Mouse (Mus musculus): ENCODE data around the gene Aamp. TPM values are rescaled to one million over a fixed set of nuclear protein-coding genes. Genes with fewer than 3 reads are reported as not detected.

Aamp gene
- polyA plus RNA-seq, 1 experiment from 2014 or later = 173 TPM

DNA sequence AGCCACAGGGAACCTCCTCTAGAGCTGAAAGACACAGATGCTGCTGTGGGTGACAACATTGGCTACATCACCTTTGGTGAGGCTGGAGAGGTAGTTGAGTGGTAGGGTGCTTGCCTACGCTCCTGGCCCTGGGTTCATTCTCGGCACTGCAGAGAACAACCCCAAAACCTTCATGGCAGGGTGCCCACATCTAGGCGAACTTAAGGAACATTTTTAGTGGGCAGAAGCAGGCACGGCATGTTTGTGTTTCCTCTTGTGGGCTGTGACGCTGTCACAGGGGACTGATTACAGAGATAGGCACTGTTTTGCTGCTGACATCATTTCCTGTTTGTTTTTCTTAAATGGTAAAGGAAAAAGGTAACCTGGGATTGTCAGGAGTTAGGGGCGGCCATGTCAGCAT lies 22.0 kb downstream of the Aamp start:
- 77% methylated on average over 6 of the region's 6 CpGs for WGBS (ENCODE audit: insufficient replicate concordance)
- no peak for ATAC-seq (replicated peaks; ENCODE audit: insufficient number of reproducible peaks, low FRiP score, low TSS enrichment)

DNA sequence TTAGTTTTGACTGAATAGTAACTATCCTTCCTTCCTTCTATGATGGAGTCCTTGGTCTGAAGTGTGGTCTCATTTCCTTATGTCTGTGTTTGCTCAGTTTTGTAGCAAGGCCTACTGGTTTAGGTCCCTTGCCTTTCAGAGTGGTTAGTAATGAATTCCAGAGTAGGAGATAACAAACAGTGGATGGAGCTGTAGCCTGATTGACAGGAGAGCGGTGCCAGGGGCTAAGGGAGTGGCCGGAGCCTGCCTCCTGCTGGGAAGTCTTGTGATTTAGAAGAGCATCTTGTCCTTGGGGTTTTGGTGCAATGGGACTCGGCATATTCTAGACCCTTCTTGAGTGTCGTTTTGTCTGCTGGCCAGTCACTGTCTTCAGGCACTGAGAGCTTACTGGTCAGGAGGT lies 27.8 kb downstream of the Aamp start:
- Histone ChIP-seq H3K27ac (ENCODE audit: low read depth, low read length) (peak overlapping the region; percentile 35; the same call in 1 of the 2 replicates), H3K36me3 (ENCODE audit: control insufficient read depth, insufficient read depth, low read length) (peaks cover 24% of the 10 kb centered on the region), H3K9ac (ENCODE audit: low read depth, low read length) (no peak overlapping the region), H3K27me3 (ENCODE audit: control insufficient read depth, insufficient read depth, low read length) (no peaks in the 10 kb centered on the region), H3K4me2 (no peak overlapping the region), H3K4me1 (ENCODE audit: control insufficient read depth, insufficient read depth, low read length) (peaks cover 19% of the 10 kb centered on the region), H3K9me3 (replicated peaks; ENCODE audit: control insufficient read depth, low read length) (no peaks in the 10 kb centered on the region), H3K4me3 (ENCODE audit: low read depth, low read length) (no peak overlapping the region)
- no peak for ATAC-seq (replicated peaks; ENCODE audit: insufficient number of reproducible peaks, low FRiP score, low TSS enrichment)
- 44% methylated on average over 4 of the region's 4 CpGs for WGBS (ENCODE audit: insufficient replicate concordance)

More for the DNA sequence above, 22.0 kb downstream of the Aamp start:
- Histone ChIP-seq H3K4me2 (no peak overlapping the region), H3K4me1 (ENCODE audit: control insufficient read depth, insufficient read depth, low read length) (no peaks in the 10 kb centered on the region), H3K36me3 (ENCODE audit: control insufficient read depth, insufficient read depth, low read length) (peaks cover 56% of the 10 kb centered on the region), H3K9me3 (replicated peaks; ENCODE audit: control insufficient read depth, low read length) (no peaks in the 10 kb centered on the region), H3K9ac (ENCODE audit: low read depth, low read length) (no peak overlapping the region), H3K27me3 (ENCODE audit: control insufficient read depth, insufficient read depth, low read length) (no peaks in the 10 kb centered on the region), H3K27ac (ENCODE audit: low read depth, low read length) (no peak overlapping the region), H3K4me3 (ENCODE audit: low read depth, low read length) (no peak overlapping the region)

DNA sequence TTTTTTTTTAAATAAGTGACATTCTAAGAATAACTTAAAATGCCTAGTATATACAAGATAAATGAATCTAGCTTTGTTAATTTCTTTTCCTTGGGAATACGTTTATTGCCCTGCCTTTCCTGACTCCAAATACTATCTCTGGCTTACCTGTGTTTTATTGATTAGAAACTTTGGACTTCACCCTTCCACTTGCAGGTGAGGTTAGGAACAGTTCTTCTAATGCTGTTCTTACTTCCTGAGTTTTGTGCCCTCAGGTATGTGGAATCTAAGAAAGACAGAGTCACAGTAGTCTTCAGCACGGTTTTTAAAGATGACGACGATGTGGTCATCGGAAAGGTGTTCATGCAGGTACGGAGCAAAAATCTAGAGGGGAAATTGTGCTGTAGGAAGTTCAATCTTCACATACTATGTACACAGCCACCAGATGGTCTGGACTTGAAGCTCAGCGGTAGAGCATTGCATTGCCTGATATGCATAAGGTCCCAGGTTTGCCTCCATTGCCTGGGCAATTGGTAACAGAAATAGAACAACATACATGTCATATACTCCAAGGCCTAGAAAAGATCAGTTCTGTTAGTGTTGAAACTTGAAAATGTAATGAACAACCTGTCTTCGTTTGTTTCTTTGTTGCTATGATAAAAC lies 28.7 kb downstream of the Aamp start:
- no peak overlapping the region for H3K4me3 ChIP-seq (ENCODE audit: low read depth, low read length)
- no peak overlapping the region for H3K4me2 ChIP-seq
- ATAC-seq (replicated peaks; ENCODE audit: insufficient number of reproducible peaks, low FRiP score, low TSS enrichment) = no peak
- WGBS (ENCODE audit: insufficient replicate concordance) = 95% methylated on average over 8 of the region's 8 CpGs
- H3K9ac ChIP-seq (ENCODE audit: low read depth, low read length) = no peak overlapping the region
- no peaks in the 10 kb centered on the region for H3K27me3 ChIP-seq (ENCODE audit: control insufficient read depth, insufficient read depth, low read length)
- H3K27ac ChIP-seq (ENCODE audit: low read depth, low read length) = no peak overlapping the region; the same call in 1 of the 2 replicates
- peaks cover 19% of the 10 kb centered on the region for H3K4me1 ChIP-seq (ENCODE audit: control insufficient read depth, insufficient read depth, low read length)
- H3K9me3 ChIP-seq (replicated peaks; ENCODE audit: control insufficient read depth, low read length) = no peaks in the 10 kb centered on the region
- peaks cover 29% of the 10 kb centered on the region for H3K36me3 ChIP-seq (ENCODE audit: control insufficient read depth, insufficient read depth, low read length)

DNA sequence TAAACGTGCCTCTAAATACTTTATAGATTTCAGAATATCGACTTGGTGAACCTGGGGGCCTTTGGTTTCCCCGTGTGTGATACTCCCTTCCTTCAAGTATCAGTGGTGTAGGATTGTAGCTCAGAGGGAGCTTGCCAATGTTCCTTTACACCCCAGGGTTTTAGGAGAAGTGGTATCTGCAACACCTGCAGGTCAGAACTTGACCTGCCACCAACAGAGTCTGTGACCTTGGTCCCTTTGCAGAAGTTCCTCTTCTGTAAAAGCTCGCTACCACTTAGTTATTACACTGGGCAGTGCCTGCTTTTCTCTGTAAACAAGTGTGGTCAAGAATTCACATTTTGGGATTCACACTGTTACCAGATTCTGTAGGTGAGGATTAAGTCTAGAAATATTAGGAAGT lies 34.4 kb downstream of the Aamp start:
- H3K9ac ChIP-seq (ENCODE audit: low read depth, low read length) = no peak overlapping the region
- H3K4me1 ChIP-seq (ENCODE audit: control insufficient read depth, insufficient read depth, low read length) = peaks cover 21% of the 10 kb centered on the region; the same call in 1 of the 2 replicates
- no peak for ATAC-seq (replicated peaks; ENCODE audit: insufficient number of reproducible peaks, low FRiP score, low TSS enrichment)
- H3K36me3 ChIP-seq (ENCODE audit: control insufficient read depth, insufficient read depth, low read length) = peaks cover 16% of the 10 kb centered on the region
- no peaks in the 10 kb centered on the region for H3K27me3 ChIP-seq (ENCODE audit: control insufficient read depth, insufficient read depth, low read length)
- H3K9me3 ChIP-seq (replicated peaks; ENCODE audit: control insufficient read depth, low read length) = no peaks in the 10 kb centered on the region
- H3K4me3 ChIP-seq (ENCODE audit: low read depth, low read length) = no peak overlapping the region
- H3K27ac ChIP-seq (ENCODE audit: low read depth, low read length) = no peak overlapping the region
- no peak overlapping the region for H3K4me2 ChIP-seq
- 84% methylated on average over 4 of the region's 4 CpGs for WGBS (ENCODE audit: insufficient replicate concordance)

DNA sequence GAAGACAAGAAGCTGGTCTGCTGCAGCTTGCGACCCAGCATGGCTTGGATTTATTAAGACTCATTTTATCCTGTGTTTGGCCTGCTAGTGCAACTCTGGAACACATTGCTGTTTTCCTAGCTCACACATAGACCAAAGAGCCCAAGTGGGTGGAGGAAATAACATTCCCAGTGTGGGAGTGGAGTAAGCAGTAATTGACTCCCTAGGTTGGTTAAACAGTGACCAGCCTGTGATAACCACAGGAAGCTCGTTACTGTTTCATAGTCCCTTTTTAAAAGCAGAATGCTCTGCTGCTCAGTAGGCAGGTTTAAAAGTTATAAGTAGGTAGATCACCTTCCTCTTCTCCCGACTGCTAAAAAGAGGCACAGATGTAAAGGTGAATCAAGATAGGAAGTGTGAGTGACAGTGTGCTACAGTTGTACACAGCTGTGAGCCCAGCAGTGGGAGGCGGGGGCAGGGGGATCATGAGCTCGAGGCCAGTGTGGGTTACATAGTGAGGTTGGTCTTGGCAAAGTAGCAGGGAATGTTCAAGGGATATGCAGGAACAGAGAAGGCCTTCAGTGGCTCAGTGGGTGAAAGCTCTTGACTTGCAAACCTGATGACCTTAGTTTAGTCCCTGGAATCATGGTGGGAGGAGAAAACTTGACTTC lies 35.1 kb downstream of the Aamp start:
- Histone ChIP-seq H3K4me1 (ENCODE audit: control insufficient read depth, insufficient read depth, low read length) (peaks cover 21% of the 10 kb centered on the region), H3K9ac (ENCODE audit: low read depth, low read length) (no peak overlapping the region)

DNA sequence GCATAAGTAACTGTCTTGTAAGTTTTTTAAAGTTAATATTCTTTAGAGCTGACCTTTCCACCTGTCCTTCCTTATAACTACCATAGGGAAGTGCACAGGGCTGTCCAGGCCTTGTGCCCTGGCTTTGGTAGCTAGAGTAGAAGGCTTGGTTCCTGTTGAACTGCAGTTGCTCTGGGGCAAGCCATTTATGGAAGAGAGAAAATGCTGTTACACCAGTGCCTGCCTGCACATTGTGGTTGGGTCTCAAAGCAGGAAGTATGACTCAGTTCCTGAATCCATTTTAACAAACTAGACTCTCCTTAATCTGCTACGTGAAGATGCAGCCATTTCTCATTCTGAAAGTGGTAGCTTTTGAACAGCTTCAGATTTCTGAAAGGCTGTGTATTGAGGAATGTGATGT lies 35.7 kb downstream of the Aamp start:
- Histone ChIP-seq H3K4me2 (no peak overlapping the region), H3K4me3 (ENCODE audit: low read depth, low read length) (no peak overlapping the region), H3K36me3 (ENCODE audit: control insufficient read depth, insufficient read depth, low read length) (peaks cover 12% of the 10 kb centered on the region), H3K9me3 (replicated peaks; ENCODE audit: control insufficient read depth, low read length) (no peaks in the 10 kb centered on the region), H3K9ac (ENCODE audit: low read depth, low read length) (no peak overlapping the region), H3K27ac (ENCODE audit: low read depth, low read length) (peak overlapping the region; percentile 60), H3K27me3 (ENCODE audit: control insufficient read depth, insufficient read depth, low read length) (no peaks in the 10 kb centered on the region), H3K4me1 (ENCODE audit: control insufficient read depth, insufficient read depth, low read length) (peaks cover 17% of the 10 kb centered on the region)
- WGBS (ENCODE audit: insufficient replicate concordance) = 60% methylated on average over 1 of the region's 1 CpGs
- no peak for ATAC-seq (replicated peaks; ENCODE audit: insufficient number of reproducible peaks, low FRiP score, low TSS enrichment)

More for the DNA sequence above, 35.1 kb downstream of the Aamp start:
- no peak for ATAC-seq (replicated peaks; ENCODE audit: insufficient number of reproducible peaks, low FRiP score, low TSS enrichment)
- Histone ChIP-seq H3K4me2 (no peak overlapping the region), H3K27me3 (ENCODE audit: control insufficient read depth, insufficient read depth, low read length) (no peaks in the 10 kb centered on the region), H3K4me3 (ENCODE audit: low read depth, low read length) (no peak overlapping the region), H3K27ac (ENCODE audit: low read depth, low read length) (peak overlapping the region; percentile 60; the same call in 1 of the 2 replicates), H3K9me3 (replicated peaks; ENCODE audit: control insufficient read depth, low read length) (no peaks in the 10 kb centered on the region), H3K36me3 (ENCODE audit: control insufficient read depth, insufficient read depth, low read length) (peaks cover 12% of the 10 kb centered on the region)
- WGBS (ENCODE audit: insufficient replicate concordance) = 68% methylated on average over 5 of the region's 5 CpGs

DNA sequence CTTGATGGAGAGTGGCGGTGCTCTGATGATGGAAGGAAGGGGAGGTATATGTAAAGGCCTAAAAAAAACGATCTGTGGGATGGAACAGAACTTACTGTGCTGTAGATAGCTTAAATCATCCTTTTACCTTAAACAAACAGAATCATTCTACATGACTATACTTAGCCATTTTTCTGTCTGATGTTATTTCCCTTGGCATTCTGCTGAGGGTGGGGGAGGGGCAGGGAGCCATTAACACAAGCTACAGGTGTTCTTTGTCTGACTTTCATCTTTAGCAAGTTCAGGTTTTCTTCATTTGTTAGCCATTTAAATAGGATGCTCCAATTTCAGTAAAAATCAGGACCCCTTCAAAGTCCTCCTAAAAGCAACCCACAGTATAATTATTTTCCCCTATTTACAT lies 39.0 kb downstream of the Aamp start:
- Histone ChIP-seq H3K4me1 (ENCODE audit: control insufficient read depth, insufficient read depth, low read length) (peaks cover 26% of the 10 kb centered on the region), H3K36me3 (ENCODE audit: control insufficient read depth, insufficient read depth, low read length) (peaks cover 4% of the 10 kb centered on the region; the same call in 1 of the 2 replicates), H3K27me3 (ENCODE audit: control insufficient read depth, insufficient read depth, low read length) (no peaks in the 10 kb centered on the region), H3K4me3 (ENCODE audit: low read depth, low read length) (no peak overlapping the region), H3K9ac (ENCODE audit: low read depth, low read length) (no peak overlapping the region), H3K27ac (ENCODE audit: low read depth, low read length) (no peak overlapping the region), H3K9me3 (replicated peaks; ENCODE audit: control insufficient read depth, low read length) (no peaks in the 10 kb centered on the region), H3K4me2 (no peak overlapping the region)
- ATAC-seq (replicated peaks; ENCODE audit: insufficient number of reproducible peaks, low FRiP score, low TSS enrichment) = no peak
- 71% methylated on average over 2 of the region's 2 CpGs for WGBS (ENCODE audit: insufficient replicate concordance)

DNA sequence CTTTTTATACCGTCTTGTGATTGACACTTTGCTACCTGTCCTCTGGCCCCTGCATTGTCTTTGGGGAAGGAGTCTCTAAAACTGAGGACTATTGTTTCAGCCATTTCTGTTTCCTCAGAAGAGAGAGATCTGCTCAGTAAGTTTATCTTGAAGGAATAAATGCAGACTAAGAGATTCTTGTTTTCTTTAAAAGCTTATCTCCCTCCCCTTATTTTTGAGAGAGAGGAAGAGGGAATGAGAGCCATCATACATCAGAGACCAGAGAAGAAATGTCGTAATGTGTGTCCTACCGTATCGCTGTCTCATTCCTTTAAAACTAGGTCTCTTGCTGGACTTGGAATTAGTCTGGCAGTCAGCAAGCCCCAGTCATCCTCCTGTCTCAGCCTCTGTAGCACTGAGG lies 43.7 kb downstream of the Aamp start:
- Histone ChIP-seq H3K27me3 (ENCODE audit: control insufficient read depth, insufficient read depth, low read length) (no peaks in the 10 kb centered on the region), H3K9me3 (replicated peaks; ENCODE audit: control insufficient read depth, low read length) (no peaks in the 10 kb centered on the region), H3K36me3 (ENCODE audit: control insufficient read depth, insufficient read depth, low read length) (no peaks in the 10 kb centered on the region), H3K4me3 (ENCODE audit: low read depth, low read length) (no peak overlapping the region), H3K4me2 (peak overlapping the region; percentile 78), H3K4me1 (ENCODE audit: control insufficient read depth, insufficient read depth, low read length) (peaks cover 44% of the 10 kb centered on the region), H3K9ac (ENCODE audit: low read depth, low read length) (no peak overlapping the region), H3K27ac (ENCODE audit: low read depth, low read length) (peak overlapping the region; percentile 57)
- WGBS (ENCODE audit: insufficient replicate concordance) = 55% methylated on average over 4 of the region's 4 CpGs
- ATAC-seq (replicated peaks; ENCODE audit: insufficient number of reproducible peaks, low FRiP score, low TSS enrichment) = no peak
